Mouse (Mus musculus) layer of hippocampus, adult 2 months (tissue): ENCODE data around the gene Ninj1. TPM values are rescaled to one million over a fixed set of nuclear protein-coding genes. Genes with fewer than 3 reads are reported as not detected.

ENCODE experiments used
- DNase-seq, 2 experiments: peaks; one replicate each; pipeline ENCODE4 v3.0.0; 2022; ENCODE audit warnings: low spot score in 2 of 2
- H3K27ac ChIP-seq: fragments of 200-600 bp; 2 replicates; pipeline ENCODE4 v1.8.1; 2022
- H3K4me3 ChIP-seq: fragments of 200-600 bp; 2 replicates; pipeline ENCODE4 v1.8.1; 2022; ENCODE audit warnings: mild to moderate bottlenecking
- CTCF ChIP-seq: fragments of 200-600 bp; conservative IDR thresholded peaks from 2 replicates; pipeline ENCODE4 v1.8.1; 2022; ENCODE audit warnings: antibody characterized with exemption, mild to moderate bottlenecking, moderate library complexity
- long read RNA-seq, 2 experiments: library from polyadenylated mRNA; stranded (forward); transcript quantifications; one replicate each; pipeline ENCODE4 v2.0.0; 2021; ENCODE audit warnings: borderline mapping rate in 2 of 2
- total RNA-seq, 2 experiments: library from RNA; stranded (reverse); gene quantifications; 2 replicates each; pipeline ENCODE4 v1.2.3; 2021

Gene Ninj1
- total RNA-seq = 10 to 100 TPM; 17.9 to 20.3 TPM
- long read RNA-seq, experiment 1, transcript Ninj1-201 (4 exons, 1,187 nt) = major isoform, 20 of 21 reads
- long read RNA-seq, experiment 1, partial matches to known transcripts = 0 of 21 reads
- long read RNA-seq, experiment 1, other reads (novel, unspliced or antisense) = 0 of 21 reads
- long read RNA-seq, experiment 2, transcript Ninj1-201 (4 exons, 1,187 nt) = major isoform, 27 of 27 reads
- long read RNA-seq, experiment 2, partial matches to known transcripts = 0 of 27 reads
- long read RNA-seq, experiment 2, other reads (novel, unspliced or antisense) = 0 of 27 reads

DNA sequence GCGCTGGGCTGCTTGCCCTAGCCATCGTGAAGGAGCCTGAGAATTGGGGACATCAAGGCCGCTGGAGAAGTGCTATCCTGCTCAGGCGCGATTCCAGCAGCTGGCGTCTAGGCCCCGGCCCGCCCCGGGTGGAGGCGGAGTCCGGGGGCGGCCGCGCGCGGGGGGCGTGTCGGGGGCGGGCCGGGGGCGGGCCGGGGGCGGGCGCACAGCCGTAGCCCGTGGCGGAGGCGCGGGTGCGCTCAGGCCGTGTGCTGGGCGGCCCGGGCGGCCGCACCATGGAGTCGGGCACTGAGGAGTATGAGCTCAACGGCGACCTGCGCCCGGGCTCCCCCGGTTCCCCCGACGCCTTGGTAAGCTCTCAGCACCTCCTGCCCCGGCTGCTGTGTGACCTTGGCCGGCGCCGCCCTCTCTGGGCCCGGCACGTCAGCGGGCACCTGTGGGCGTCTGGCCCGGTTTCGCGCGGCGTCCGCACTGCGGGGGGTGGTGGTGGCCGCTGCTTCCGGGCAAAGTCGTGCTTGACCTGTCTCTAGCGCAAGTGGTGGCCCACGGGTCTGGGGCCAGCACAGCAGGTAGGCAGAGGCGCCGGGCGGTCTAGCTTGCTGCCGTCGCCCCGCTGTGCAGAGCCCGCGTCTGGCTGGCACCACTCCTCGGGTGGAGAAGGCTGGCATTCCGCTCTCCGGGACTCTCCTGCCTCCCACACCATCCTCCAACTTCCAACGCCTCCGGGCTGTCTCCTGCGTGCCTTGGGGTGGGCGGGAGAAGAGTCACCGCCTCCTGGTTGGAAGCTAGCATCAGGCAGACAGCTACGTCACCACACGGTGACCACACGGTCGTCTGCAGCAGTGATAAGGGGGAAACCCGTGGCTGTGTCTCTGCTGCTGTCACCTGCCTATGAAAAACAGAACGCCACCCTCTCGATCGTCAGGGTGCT is at the start of gene Ninj1:
Gene Ninj1, plus strand, starts transcription at position 198 of the 931 bp plus-strand sequence.
- H3K27ac ChIP-seq = peak within 1 kb of the TSS; percentile 92
- DNase-seq = peak; percentile 65 to 72
- no peak for TF ChIP-seq CTCF
- H3K4me3 ChIP-seq = peak within 1 kb of the TSS; percentile 83

DNA sequence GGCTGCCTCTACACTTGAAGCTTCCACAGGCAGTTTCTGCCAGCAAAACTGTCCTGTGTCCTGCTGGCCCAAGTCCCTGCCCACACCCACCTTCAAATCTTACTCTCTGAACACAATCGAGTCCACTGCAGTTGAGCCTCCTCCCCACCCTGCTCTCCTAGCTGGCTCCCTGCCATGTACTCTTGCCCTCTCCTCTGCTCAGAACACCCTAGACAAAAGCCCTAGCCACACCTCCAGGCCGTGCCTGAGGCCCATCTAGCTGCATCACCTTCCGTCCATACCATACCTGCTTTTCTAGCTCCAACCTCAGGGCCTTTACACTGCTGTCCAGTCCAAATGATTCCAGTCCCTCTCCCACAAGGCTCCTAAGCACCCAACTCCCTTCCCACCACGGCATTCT is 46.7 kb upstream of the Ninj1 start:
- no peak for DNase-seq
- Histone ChIP-seq H3K27ac (no peak overlapping the region), H3K4me3 (no peak overlapping the region)
- no peak for TF ChIP-seq CTCF

DNA sequence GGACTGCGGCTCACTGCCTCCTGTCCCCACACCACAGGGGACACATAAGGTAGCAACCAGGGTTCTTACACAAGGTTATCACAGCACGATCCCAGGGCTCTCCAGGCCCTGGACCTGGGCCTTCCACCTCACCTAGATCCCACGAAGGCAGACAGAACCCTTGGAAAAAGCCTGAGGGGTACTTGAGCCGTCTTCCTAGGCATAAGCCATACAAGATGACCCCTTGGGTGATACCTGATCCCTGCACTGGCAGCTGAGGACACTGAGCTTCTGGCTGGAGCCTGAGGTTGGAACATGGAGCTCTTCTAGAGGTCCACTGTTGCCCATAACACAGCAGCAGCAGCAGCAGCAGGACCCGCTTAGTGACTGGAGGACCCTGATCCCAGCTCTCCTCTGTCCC is 44.9 kb upstream of the Ninj1 start:
- no peak for DNase-seq
- no peak overlapping the region for H3K4me3 ChIP-seq
- H3K27ac ChIP-seq = peak overlapping the region; percentile 96; the same call in 1 of the 2 replicates
- no peak for TF ChIP-seq CTCF

DNA sequence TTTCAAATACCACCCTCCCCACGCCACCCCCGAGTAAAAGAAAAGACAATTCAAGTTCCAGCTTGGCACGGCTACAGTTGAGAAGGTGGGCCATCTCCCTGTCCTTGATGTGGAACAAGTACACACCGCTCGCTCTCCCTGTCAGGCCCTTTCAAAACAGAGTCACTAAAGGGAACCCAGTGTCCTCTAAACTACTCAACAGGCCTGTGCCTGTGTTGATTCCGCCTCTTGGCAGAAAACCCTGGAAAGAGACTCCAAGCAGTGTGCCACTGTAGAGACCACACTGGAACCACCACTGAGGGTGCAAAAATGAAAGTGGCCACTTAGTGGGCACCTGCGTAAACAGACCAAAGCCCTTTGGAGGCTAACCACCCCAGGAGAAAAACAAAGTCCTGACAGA is 44.0 kb upstream of the Ninj1 start:
- Histone ChIP-seq H3K27ac (peak overlapping the region; percentile 96), H3K4me3 (no peak overlapping the region)
- DNase-seq = no peak
- no peak for TF ChIP-seq CTCF

DNA sequence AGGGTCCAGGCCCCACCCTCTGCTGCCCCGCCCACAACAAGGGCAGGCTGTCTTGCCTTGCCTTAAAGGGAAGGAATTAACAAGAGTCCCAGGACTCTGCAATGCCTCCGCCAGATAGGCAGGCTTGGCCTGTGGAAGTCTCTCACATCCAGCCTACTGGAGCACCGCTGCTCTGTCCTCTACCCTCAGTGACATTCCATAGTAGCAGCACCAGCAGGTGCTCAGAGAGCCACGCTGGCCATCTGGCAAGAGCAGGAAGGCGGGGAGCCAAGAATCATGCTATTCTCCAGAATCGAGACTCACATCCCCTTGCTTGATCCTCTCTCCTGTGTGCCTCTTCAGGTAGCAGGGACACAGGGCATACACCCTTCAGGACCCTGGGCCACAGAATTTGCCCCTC is 42.8 kb upstream of the Ninj1 start:
- H3K27ac ChIP-seq = peak overlapping the region; percentile 96
- TF ChIP-seq CTCF = no peak
- peak overlapping the region; percentile 43 for H3K4me3 ChIP-seq
- DNase-seq = no peak

DNA sequence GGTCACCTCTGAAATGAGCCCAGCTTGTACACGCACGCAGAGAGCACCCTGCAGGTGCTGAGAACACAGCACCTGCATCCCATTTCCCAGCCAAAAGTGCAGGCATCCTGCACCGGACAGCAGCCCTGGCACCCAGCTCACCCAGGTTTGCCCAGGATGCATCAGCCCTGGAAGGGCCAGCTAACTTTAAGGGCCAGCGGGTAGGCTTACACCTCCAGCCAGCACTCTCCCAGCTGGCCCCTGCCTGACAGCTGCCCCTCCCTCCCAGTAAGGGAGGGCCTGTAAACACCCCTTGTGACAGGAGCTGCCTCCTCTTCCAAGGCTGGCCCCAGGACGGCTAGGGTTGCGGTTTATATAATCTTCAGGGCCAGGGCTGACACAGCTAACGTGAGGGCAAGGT is 41.9 kb upstream of the Ninj1 start:
- no peak for TF ChIP-seq CTCF
- DNase-seq = no peak
- peak overlapping the region; percentile 96 for H3K27ac ChIP-seq
- peak overlapping the region; percentile 92 for H3K4me3 ChIP-seq

DNA sequence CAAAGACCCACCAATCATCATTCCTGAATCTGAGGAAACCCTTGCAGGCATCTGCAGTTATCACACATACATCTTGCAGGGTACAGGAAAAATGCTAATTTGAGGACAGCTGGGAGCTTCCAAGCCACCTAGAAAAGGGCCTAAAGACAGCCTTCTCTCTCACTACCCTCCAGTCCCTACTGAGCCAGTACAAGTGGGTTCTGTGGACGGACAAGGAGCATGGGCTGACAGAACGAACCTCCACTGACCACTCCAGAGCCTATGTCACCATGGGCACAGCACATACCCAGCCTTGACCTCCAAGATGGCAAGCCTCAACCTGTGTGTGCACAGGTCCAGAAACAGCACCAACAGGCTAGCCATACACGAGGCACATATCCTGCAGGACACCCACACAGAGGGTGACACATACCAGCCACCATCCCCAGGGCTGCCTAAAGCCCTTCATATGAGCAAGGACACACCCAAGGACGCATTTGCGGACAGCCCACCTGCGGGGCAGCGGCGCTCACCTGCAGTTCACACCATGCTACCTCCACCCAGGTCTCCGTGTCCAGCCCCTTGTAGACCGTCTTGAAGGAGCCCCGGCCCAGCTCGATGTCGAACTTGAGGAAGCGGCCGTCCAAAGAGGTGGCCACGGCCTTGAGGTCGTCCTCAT is 41.1 kb upstream of the Ninj1 start:
- peak overlapping the region; percentile 96 for H3K27ac ChIP-seq
- no peak for DNase-seq
- H3K4me3 ChIP-seq = peak overlapping the region; percentile 92
- no peak for TF ChIP-seq CTCF

DNA sequence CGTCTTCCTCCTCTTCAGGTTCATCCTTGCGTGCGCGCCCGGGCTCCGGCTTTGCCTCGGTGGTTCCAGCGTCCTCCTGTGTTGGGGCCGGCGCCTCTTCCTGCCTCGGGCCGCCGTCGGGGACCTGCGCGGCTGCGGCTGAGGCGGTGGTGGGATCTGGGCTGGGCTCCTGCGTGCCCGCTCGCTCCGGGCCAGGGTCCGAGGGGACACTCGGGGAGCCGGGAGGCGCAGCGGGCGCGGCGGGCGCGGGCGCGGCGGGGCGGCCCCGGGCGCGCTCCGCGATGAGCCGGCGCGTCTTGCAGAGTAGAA is 40.6 kb upstream of the Ninj1 start:
- TF ChIP-seq CTCF = no peak
- H3K27ac ChIP-seq = peak overlapping the region; percentile 96
- peak overlapping the region; percentile 92 for H3K4me3 ChIP-seq
- no peak for DNase-seq

DNA sequence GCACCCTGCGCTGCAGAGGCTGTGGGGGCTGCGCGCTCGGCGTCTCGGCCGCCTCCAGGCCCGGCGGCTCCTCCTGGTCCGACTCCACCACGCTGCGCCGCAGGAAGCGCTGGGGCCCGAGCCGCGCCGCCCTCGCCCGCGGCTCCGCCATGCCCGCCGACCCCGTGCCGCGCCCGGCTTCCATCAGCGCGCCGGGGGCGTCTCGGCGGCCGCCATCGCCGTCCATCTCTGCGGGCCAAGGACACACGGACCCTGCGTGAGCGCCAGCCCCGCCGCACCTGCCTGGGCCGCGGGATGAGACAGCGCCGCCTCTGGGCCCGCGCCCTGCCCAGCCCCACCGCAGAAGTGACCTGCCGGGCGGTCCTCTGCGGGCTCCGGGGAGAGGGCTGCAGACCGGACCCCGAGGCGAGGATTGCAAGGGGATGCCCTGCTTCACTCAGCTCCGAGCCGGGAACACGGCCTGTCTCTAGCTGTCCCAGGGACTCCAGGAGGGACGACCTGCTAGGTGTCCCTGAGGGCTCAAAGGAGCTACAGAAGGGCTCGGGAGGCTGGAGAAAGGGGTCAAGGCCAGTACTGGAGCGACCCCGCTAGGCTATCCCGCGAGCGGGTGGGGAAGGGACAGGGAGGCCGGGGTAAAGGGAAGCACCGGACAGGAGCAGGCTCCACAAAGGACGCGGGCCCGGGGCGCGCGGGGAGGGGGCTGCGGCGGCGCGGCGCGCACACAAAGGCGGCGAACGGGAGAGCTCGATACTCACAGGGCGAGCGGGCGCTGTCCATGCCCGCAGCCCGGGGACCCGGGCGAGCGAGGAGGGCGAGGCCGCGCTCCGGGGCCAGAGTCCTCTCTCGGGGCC is 40.1 kb upstream of the Ninj1 start:
- Histone ChIP-seq H3K4me3 (peak overlapping the region; percentile 92), H3K27ac (peak overlapping the region; percentile 96)
- DNase-seq = peak in 1 of 2 experiments; percentile 57
- TF ChIP-seq CTCF = peak; percentile 2; the same call in 1 of the 2 replicates

DNA sequence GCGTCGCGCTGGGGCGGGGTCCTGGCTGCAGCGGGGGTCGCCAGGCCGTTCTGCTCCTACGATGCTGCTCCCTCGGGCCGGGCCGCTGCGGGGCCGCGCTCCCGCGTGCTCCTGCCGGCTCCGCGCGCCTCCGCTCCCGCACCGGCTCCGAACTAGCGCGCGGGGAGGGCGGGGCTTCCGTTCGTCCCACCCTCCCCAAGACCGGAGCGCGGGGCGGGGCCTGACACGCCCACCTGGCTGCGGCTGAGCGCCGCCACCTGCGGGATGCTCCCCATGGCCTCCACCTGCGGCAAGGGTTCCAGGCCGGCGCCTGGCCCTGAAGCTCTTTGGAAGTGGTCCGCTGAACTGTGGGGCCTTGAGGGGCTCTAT is 39.4 kb upstream of the Ninj1 start, which contains the start of gene Wnk2:
Gene Wnk2, minus strand, starts transcription at position 157 of the 369 bp plus-strand sequence.
- no peak for TF ChIP-seq CTCF
- Histone ChIP-seq H3K27ac (peak within 1 kb of the TSS; percentile 96), H3K4me3 (peak within 1 kb of the TSS; percentile 92)
- peak; percentile 81 to 83 for DNase-seq

DNA sequence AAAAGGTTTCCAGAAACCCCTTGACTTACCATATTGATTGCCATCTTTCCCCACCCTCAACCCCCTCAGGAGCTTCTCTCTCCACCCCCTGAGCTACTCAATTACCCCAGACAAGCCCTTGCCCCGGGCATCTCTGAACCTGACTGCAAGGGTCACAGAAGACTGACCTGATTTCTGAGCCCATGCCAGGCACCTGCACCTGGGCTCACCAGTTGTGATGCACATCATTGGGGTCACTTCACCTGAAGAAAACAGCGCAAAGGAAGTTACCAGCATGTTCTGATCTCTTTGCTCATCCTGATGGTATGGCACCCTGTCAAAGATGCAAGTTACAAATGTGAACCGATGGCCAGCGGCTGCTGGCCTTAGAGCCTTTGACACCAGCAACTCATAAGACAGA is 38.6 kb upstream of the Ninj1 start:
- Histone ChIP-seq H3K27ac (no peak overlapping the region), H3K4me3 (no peak overlapping the region)
- DNase-seq = no peak
- TF ChIP-seq CTCF = no peak

DNA sequence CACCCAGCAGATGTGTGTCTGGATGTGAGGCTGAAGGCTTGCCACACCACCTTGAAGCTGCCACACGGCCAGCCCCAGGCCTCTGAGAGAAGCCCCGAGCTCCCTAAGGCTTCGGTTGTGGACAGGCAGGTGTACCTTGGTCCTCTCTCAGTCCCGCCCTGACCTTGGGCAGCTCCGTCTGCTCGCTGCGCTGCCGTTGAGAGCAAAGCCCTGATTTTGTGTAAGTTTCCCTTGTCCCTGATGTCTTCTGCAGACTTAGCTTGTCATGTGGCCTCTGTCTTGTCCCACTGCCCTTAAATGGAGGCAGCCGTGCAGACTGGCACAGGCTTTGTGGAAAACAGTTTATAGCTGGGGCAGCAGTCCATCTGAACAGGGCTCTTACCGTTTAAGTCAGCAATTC is 33.3 kb upstream of the Ninj1 start:
- Histone ChIP-seq H3K27ac (no peak overlapping the region), H3K4me3 (no peak overlapping the region)
- TF ChIP-seq CTCF = no peak
- DNase-seq = no peak
